Mouse (Mus musculus): ENCODE results near the gene Ctnnbip1.

DNA sequence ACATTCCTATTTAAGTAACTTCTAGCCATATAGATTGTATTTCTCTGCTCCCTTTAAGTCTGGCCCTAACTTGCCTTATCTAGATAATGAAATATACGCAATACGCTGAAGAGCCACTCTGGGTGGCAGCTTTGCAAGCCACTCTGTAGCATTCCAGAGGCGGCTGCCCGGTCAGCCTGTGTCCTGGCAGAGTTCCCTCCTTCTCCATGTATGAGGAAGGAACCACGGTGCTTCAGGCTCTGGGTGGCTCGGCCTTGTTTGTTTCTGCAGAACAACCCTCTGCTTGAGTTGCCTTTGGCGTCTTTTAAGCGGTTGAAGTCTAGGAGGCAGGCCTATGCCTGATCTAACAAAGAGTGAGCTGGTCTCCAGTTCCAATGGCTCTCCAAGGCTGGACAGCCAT is 54.8 kb downstream of the Ctnnbip1 start:
- TF ChIP-seq POLR2A (IDR thresholded peaks at IDR 0.05; ENCODE audit: extremely low read depth, insufficient read depth, low read length) (no peak), CTCF (IDR thresholded peaks at IDR 0.05; ENCODE audit: low read depth, low read length) (no peak)

All from liver, adult 2 months (tissue).